Mouse (Mus musculus) thymus, postnatal 0 days (tissue): Measurements from ENCODE around the gene Hoxd13. TPM values are rescaled to one million over a fixed set of nuclear protein-coding genes. Genes with fewer than 3 reads are reported as not detected.

Source experiments
- DNase-seq: peaks from one replicate; pipeline ENCODE4 v3.0.0-alpha.2; 2015; ENCODE audit warnings: low spot score
- polyA plus RNA-seq: library from polyadenylated mRNA; unstranded; fragments of >200 nt; fragmentation: Nextera tagmentation; extraction: Ambion mirVana; gene quantifications from 2 replicates; pipeline ENCODE4 v1.2.1, GENCODE M21; 2015

Hoxd13 gene
- polyA plus RNA-seq, 1 experiment from 2014 or later = not detected

- DNase-seq = no peak
Observed at GRCm38 (mm10) chr2:74692808-74693431, 24.8 kb downstream of the Hoxd13 start.

- DNase-seq = no peak
Observed at GRCm38 (mm10) chr2:74693432-74693827, 25.3 kb downstream of the Hoxd13 start.

GRCm38 (mm10) chr2:74694066-74694465 lies 26.0 kb downstream of the Hoxd13 start:
- peak; percentile 39 for DNase-seq

- no peak for DNase-seq
Observed at GRCm38 (mm10) chr2:74695383-74695782, 27.3 kb downstream of the Hoxd13 start.

GRCm38 (mm10) chr2:74695813-74696430 lies 27.8 kb downstream of the Hoxd13 start:
- no peak for DNase-seq

- DNase-seq = no peak
Observed at GRCm38 (mm10) chr2:74696442-74697335, 28.6 kb downstream of the Hoxd13 start.

GRCm38 (mm10) chr2:74697567-74698121 lies 29.5 kb downstream of the Hoxd13 start, which contains the start of gene Hoxd9:
Hoxd9 (plus strand) TSS chr2:74697727.
- DNase-seq = no peak

- no peak for DNase-seq
Observed at GRCm38 (mm10) chr2:74698201-74699052, 30.3 kb downstream of the Hoxd13 start.

- no peak for DNase-seq
Observed at GRCm38 (mm10) chr2:74699053-74699430, 30.9 kb downstream of the Hoxd13 start.

- no peak for DNase-seq
Observed at GRCm38 (mm10) chr2:74699664-74700545, 31.8 kb downstream of the Hoxd13 start.

- DNase-seq = no peak
Observed at GRCm38 (mm10) chr2:74700546-74701112, 32.5 kb downstream of the Hoxd13 start.

- DNase-seq = peak; percentile 67
Observed at GRCm38 (mm10) chr2:74701949-74702819, 34.1 kb downstream of the Hoxd13 start.

GRCm38 (mm10) chr2:74702820-74703219 lies 34.7 kb downstream of the Hoxd13 start:
- DNase-seq = no peak

- DNase-seq = no peak
Observed at GRCm38 (mm10) chr2:74703317-74703716, 35.2 kb downstream of the Hoxd13 start.

- DNase-seq = no peak
Observed at GRCm38 (mm10) chr2:74703720-74704392, 35.7 kb downstream of the Hoxd13 start.

GRCm38 (mm10) chr2:74704393-74704998 lies 36.4 kb downstream of the Hoxd13 start, which contains the start of gene Hoxd8:
Hoxd8 (plus strand) TSS chr2:74704615.
- no peak for DNase-seq

- no peak for DNase-seq
Observed at GRCm38 (mm10) chr2:74704999-74705466, 36.9 kb downstream of the Hoxd13 start.
